Mouse (Mus musculus): ENCODE results near the gene C1qtnf5. TPM values are rescaled to one million over a fixed set of nuclear protein-coding genes. Genes with fewer than 3 reads are reported as not detected.

C1qtnf5 gene
- under 1 TPM in 1 of 2 experiments, not detected in 1; 0.83 TPM for total RNA-seq (2023)

GRCm38 (mm10) chr9:44107110-44107509 lies at the start of gene C1qtnf5:
Gene C1qtnf5 (plus strand): TSS chr9:44107245.

DNA sequence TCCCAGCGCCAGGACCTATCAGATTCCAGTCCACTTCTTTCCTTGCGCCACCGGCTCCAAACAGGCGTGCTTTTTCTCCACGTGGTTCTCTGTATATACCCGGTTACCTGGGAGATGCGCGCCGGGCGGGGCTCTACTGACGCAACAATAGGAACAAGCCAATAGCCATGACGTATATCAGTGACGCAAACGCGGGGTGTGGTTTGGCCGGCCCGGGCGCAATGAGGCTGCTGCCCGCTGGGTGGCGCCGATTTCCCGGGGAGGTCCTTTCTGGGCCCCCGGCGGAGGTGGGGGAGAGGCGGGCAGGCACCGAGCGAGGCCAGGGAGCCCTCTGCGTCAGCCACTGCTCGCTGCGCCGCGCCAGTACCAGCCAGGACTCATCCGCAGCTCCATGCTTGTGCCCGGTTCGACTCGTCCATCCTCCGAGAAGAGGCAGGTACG lies 40.2 kb upstream of the C1qtnf5 start, which contains the start of gene Usp2:
Gene Usp2, plus strand, starts transcription at position 237 of the 441 bp plus-strand sequence.

DNA sequence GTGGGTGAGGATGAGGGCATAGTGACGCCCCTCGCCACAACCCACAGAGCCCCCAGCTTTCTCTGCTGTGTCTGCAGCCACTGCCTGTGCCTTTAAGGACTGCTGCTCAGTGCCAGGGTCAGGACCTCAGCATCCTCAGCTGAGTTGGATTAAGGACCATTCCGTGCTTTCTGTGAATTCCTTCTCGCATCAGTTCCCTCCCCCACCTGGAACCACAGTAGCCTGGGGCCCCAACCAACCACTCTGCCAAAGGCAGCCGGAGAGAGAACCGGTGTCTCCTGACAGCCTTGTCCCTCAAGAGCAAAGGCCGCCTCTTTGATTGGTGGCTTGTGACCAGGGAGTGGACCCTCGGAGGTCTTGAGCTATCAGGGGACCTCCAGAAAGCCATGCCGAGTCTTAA lies 5.6 kb upstream of the C1qtnf5 start, which contains the start of gene Mfrp:
Gene Mfrp, plus strand, starts transcription at position 240 of the 400 bp plus-strand sequence.

GRCm38 (mm10) chr9:44113105-44113789 lies 6.2 kb downstream of the C1qtnf5 start, which contains the start of the genes Gm49380 and Rnf26:
Gene Gm49380 (minus strand): TSS chr9:44113500.
Gene Rnf26 (minus strand): TSS chr9:44113517.

GRCm38 (mm10) chr9:44134101-44134850 lies 27.2 kb downstream of the C1qtnf5 start, which contains the start of gene Mcam:
Gene Mcam (plus strand): TSS chr9:44134469.

Other genes starting within 250 kb of the C1qtnf5 start
- 100 to 1,000 TPM; 830 to 871 TPM for gene Thy1, start 63.9 kb upstream of the C1qtnf5 start, total RNA-seq (2023)
- gene Usp2, start 40.2 kb upstream of the C1qtnf5 start, total RNA-seq (2023), result 10 to 100 TPM; 17.1 to 18.9 TPM
- gene Mfrp, start 5.5 kb upstream of the C1qtnf5 start, total RNA-seq (2023), result under 1 TPM; 0.29 to 0.30 TPM
- gene Gm49380, start 6.3 kb downstream of the C1qtnf5 start, total RNA-seq (2023), result under 1 TPM in 1 of 2 experiments, not detected in 1; 0.17 TPM
- 10 to 100 TPM; 21.5 to 25.5 TPM for gene Rnf26, start 6.3 kb downstream of the C1qtnf5 start, total RNA-seq (2023)
- gene Mcam, start 27.2 kb downstream of the C1qtnf5 start, total RNA-seq (2023), result under 1 TPM; 0.33 to 0.79 TPM
- gene Cbl, start 126.8 kb downstream of the C1qtnf5 start, total RNA-seq (2023), result 100 to 1,000 TPM; 169 to 185 TPM
- gene Ccdc153, start 133.4 kb downstream of the C1qtnf5 start, total RNA-seq (2023), result not detected
- under 1 TPM in 1 of 2 experiments, not detected in 1; 0.50 TPM for gene Pdzd3, start 144.2 kb downstream of the C1qtnf5 start, total RNA-seq (2023)
- gene Nlrx1, start 161.4 kb downstream of the C1qtnf5 start, total RNA-seq (2023), result 1 to 10 TPM; 3.6 to 5.0 TPM
- under 1 TPM in 1 of 2 experiments, not detected in 1; 0.47 TPM for gene Abcg4, start 181.4 kb downstream of the C1qtnf5 start, total RNA-seq (2023)
- 10 to 100 TPM; 55.1 to 69.3 TPM for gene Hinfp, start 198.4 kb downstream of the C1qtnf5 start, total RNA-seq (2023)
- gene C2cd2l, start 213.0 kb downstream of the C1qtnf5 start, total RNA-seq (2023), result 10 to 100 TPM; 17.0 to 29.0 TPM
- gene Dpagt1, start 218.8 kb downstream of the C1qtnf5 start, total RNA-seq (2023), result 10 to 100 TPM in 1 of 2 experiments, 1 to 10 TPM in 1; 8.9 to 11.5 TPM
- gene H2afx, start 227.4 kb downstream of the C1qtnf5 start, total RNA-seq (2023), result 10 to 100 TPM; 37.5 to 58.5 TPM
- gene Hmbs, start 237.0 kb downstream of the C1qtnf5 start, total RNA-seq (2023), result 10 to 100 TPM; 18.0 to 24.2 TPM

Data from T-cell, adult 66 days (primary cell).